Mouse (Mus musculus): Measurements from ENCODE around the gene Gm6657. TPM values are rescaled to one million over a fixed set of nuclear protein-coding genes. Genes with fewer than 3 reads are reported as not detected.
A peak's percentile ranks its signal among the peaks of the same experiment; 100 is the strongest.

The Gm6657 gene
- polyA plus RNA-seq (2015; fragmentation: Nextera tagmentation; extraction: Ambion mirVana): not detected in 2 replicates

DNA sequence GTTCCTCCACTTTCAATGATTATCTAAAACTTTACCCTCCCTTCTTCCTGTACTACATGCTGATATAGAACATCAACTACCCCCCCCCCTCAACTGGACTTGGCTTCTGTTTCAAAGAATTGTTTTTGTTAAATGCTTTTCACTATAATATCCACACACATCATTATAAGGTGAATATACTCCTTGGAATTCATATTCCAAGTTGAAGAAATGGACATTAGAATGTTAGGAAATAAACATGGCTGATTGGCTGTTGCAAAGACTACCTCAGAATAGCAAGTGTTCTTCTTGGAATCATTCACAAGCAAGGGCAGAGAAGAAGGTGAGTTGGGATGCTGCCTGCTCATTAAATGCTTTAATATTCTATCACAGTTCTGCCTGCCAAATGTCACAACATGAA is at the start of gene Gm6657:
Gm6657 (plus strand) TSS at position 301 of the 400 bp plus-strand sequence.
- Histone ChIP-seq H3K27ac (no peak within 1 kb of the TSS), H3K4me1 (no peaks in the 10 kb centered on the region), H3K27me3 (replicated peaks) (no peaks in the 10 kb centered on the region), H3K4me2 (no peak within 1 kb of the TSS), H3K4me3 (no peak within 1 kb of the TSS), H3K9ac (no peak within 1 kb of the TSS), H3K36me3 (replicated peaks) (no peaks in the 10 kb centered on the region), H3K9me3 (no peaks in the 10 kb centered on the region)
- ATAC-seq (replicated peaks): no peak

DNA sequence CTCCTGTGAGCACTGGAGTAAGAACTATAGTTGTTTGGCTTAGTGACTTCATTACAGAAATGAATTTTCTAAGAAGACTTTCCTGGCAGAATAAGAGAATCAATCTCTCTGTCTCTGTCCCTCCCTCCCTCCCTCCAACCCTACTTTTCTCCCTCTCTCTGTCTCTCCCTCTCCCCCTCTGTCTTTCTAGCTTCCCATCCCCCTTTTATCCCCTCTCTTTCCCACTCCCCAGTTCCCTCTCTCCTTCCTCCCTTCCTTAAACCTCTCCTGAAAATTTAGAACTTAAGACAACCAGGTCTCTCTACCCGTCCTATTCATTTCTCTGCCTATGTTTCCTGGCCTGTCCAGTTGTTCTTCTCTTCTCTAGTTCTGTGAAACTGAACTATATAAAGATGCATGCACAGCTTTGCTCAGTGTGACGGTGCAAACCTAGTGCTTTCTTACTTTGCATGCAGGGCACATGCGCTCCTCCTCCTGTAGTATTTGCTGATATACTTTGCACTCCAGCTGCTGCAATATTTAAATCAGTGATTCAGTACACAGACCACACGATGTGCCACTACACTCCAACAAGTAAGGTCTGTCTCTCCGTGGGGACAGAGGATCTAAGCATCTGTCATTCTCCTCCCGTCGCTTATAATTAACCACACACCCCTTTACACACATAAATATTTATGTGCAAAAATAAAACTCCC is 40.6 kb upstream of the Gm6657 start:
- Histone ChIP-seq H3K9ac (no peak overlapping the region), H3K4me2 (peak overlapping the region; percentile 17; the same call in 1 of the 2 replicates)

DNA sequence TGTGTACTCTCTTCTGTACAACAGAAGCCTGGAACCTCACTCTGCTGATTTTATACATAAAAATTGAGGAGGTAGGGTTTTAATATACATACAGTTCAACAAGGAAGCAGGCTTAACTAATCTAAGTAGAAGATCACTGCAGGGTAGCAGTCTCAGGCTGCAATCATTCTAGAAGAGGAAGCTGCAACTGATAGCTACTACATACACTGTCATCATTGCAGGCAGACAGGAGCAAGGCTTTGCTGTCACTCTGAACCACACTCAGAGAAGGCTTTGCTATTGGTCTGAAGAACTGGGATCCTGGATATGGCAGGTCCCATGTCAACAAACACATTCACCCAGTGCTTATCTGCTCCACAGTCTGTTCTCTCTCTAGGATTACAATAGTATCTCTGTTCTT is 23.9 kb upstream of the Gm6657 start:
- H3K27me3 ChIP-seq (replicated peaks): no peaks in the 10 kb centered on the region
- no peak overlapping the region for H3K4me3 ChIP-seq
- H3K4me1 ChIP-seq: no peaks in the 10 kb centered on the region
- ATAC-seq (replicated peaks): no peak
- H3K27ac ChIP-seq: no peak overlapping the region
- H3K36me3 ChIP-seq (replicated peaks): no peaks in the 10 kb centered on the region
- no peak overlapping the region for H3K4me2 ChIP-seq
- no peak overlapping the region for H3K9ac ChIP-seq
- no peaks in the 10 kb centered on the region for H3K9me3 ChIP-seq

More for the DNA sequence above, 40.6 kb upstream of the Gm6657 start:
- Histone ChIP-seq H3K4me3 (no peak overlapping the region), H3K27me3 (replicated peaks) (no peaks in the 10 kb centered on the region), H3K4me1 (peaks cover 17% of the 10 kb centered on the region), H3K9me3 (no peaks in the 10 kb centered on the region), H3K36me3 (replicated peaks) (no peaks in the 10 kb centered on the region), H3K27ac (peak overlapping the region; percentile 16; the same call in 1 of the 2 replicates)
- ATAC-seq (replicated peaks): peak; percentile 94
- 22% methylated on average over 7 of the region's 7 CpGs for WGBS

DNA sequence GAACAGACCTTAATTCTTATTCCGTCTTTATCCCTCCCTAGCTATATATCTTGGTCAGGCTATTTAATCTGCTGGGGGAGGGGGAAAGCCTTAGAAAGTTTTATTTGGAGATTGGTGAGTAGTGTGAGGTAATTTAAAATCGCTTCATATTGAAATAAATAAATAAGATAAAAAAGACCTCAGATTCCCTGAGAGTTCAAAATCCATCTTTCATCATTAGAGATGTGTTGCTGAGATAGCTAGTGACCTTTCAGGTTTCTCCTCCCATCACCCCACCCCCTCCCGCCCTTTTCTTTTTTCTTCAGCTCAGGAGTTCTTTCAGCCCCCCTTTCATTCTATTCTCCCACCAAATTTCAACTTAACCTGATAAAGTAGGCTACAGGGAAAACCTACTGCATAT is 20.1 kb upstream of the Gm6657 start:
- ATAC-seq (replicated peaks): no peak
- H3K36me3 ChIP-seq (replicated peaks): no peaks in the 10 kb centered on the region
- WGBS: 78% methylated on average over 3 of the region's 3 CpGs

DNA sequence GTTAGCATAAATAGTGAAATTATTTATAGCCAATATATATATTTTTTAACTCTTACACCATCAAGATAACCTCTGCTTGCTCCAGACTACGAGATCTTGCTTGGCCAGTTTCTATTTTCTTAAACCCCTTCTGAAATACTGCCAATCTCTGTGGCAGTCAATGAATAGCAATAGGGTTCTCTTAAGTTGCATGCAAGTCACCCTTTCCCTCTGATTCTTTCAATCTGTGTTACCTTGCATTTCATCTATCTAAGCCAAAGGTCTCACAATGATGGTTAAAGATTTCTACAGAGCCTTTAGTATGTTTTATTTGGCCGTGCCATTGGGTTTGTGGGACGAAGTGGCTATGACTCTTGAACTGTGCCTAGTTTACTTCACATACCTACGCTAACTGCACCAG is 19.4 kb upstream of the Gm6657 start:
- Histone ChIP-seq H3K27ac (no peak overlapping the region), H3K9me3 (no peaks in the 10 kb centered on the region), H3K36me3 (replicated peaks) (no peaks in the 10 kb centered on the region), H3K4me3 (no peak overlapping the region), H3K9ac (no peak overlapping the region), H3K27me3 (replicated peaks) (no peaks in the 10 kb centered on the region), H3K4me1 (no peaks in the 10 kb centered on the region), H3K4me2 (no peak overlapping the region)
- no peak for ATAC-seq (replicated peaks)
- 88% methylated on average over 4 of the region's 4 CpGs for WGBS

More for the DNA sequence above, 20.1 kb upstream of the Gm6657 start:
- no peak overlapping the region for H3K27ac ChIP-seq
- H3K9ac ChIP-seq: no peak overlapping the region
- H3K4me2 ChIP-seq: no peak overlapping the region
- no peaks in the 10 kb centered on the region for H3K4me1 ChIP-seq
- no peaks in the 10 kb centered on the region for H3K27me3 ChIP-seq (replicated peaks)
- no peaks in the 10 kb centered on the region for H3K9me3 ChIP-seq
- no peak overlapping the region for H3K4me3 ChIP-seq

- Histone ChIP-seq H3K27me3 (replicated peaks) (no peaks in the 10 kb centered on the region), H3K9ac (no peak overlapping the region), H3K27ac (no peak overlapping the region), H3K9me3 (no peaks in the 10 kb centered on the region), H3K4me1 (no peaks in the 10 kb centered on the region), H3K4me2 (no peak overlapping the region), H3K4me3 (no peak overlapping the region), H3K36me3 (replicated peaks) (no peaks in the 10 kb centered on the region)
- WGBS: 80% methylated on average over 2 of the region's 2 CpGs
- ATAC-seq (replicated peaks): no peak
Measured at GRCm38 (mm10) chr12:78181452-78181851, 12.6 kb upstream of the Gm6657 start.

- no peak overlapping the region for H3K9ac ChIP-seq
- 93% methylated on average over 2 of the region's 2 CpGs for WGBS
- no peak overlapping the region for H3K27ac ChIP-seq
- no peaks in the 10 kb centered on the region for H3K4me1 ChIP-seq
- no peaks in the 10 kb centered on the region for H3K9me3 ChIP-seq
- no peak overlapping the region for H3K4me3 ChIP-seq
- H3K36me3 ChIP-seq (replicated peaks): no peaks in the 10 kb centered on the region
- no peak for ATAC-seq (replicated peaks)
- H3K4me2 ChIP-seq: no peak overlapping the region
- no peaks in the 10 kb centered on the region for H3K27me3 ChIP-seq (replicated peaks)
Measured at GRCm38 (mm10) chr12:78195368-78195767, 1.3 kb downstream of the Gm6657 start.

- no peak overlapping the region for H3K9ac ChIP-seq
- H3K27ac ChIP-seq: no peak overlapping the region
- no peaks in the 10 kb centered on the region for H3K4me1 ChIP-seq
- H3K36me3 ChIP-seq (replicated peaks): no peaks in the 10 kb centered on the region
- H3K27me3 ChIP-seq (replicated peaks): no peaks in the 10 kb centered on the region
- no peak overlapping the region for H3K4me3 ChIP-seq
- no peak overlapping the region for H3K4me2 ChIP-seq
- no peak for ATAC-seq (replicated peaks)
- WGBS: 58% methylated on average over 5 of the region's 5 CpGs
- H3K9me3 ChIP-seq: no peaks in the 10 kb centered on the region
Measured at GRCm38 (mm10) chr12:78203646-78204045, 9.6 kb downstream of the Gm6657 start.

GRCm38 (mm10) chr12:78205915-78206570 is 12.0 kb downstream of the Gm6657 start:
- 10% methylated on average over 5 of the region's 5 CpGs for WGBS
- no peak; the same call in 1 of the 2 replicates for ATAC-seq (replicated peaks)
- H3K4me2 ChIP-seq: peak overlapping the region; percentile 27; the same call in 1 of the 2 replicates

GRCm38 (mm10) chr12:78206571-78206960 is 12.5 kb downstream of the Gm6657 start:
- Histone ChIP-seq H3K4me3 (no peak overlapping the region), H3K9me3 (no peaks in the 10 kb centered on the region), H3K4me1 (no peaks in the 10 kb centered on the region), H3K36me3 (replicated peaks) (no peaks in the 10 kb centered on the region), H3K4me2 (no peak overlapping the region), H3K27ac (no peak overlapping the region), H3K27me3 (replicated peaks) (no peaks in the 10 kb centered on the region), H3K9ac (no peak overlapping the region)
- WGBS: 82% methylated on average over 4 of the region's 4 CpGs
- ATAC-seq (replicated peaks): no peak

More at GRCm38 (mm10) chr12:78205915-78206570, 12.0 kb downstream of the Gm6657 start:
- H3K36me3 ChIP-seq (replicated peaks): no peaks in the 10 kb centered on the region
- H3K4me3 ChIP-seq: no peak overlapping the region
- H3K9ac ChIP-seq: no peak overlapping the region
- H3K27me3 ChIP-seq (replicated peaks): no peaks in the 10 kb centered on the region
- H3K9me3 ChIP-seq: no peaks in the 10 kb centered on the region
- no peaks in the 10 kb centered on the region for H3K4me1 ChIP-seq
- H3K27ac ChIP-seq: no peak overlapping the region

DNA sequence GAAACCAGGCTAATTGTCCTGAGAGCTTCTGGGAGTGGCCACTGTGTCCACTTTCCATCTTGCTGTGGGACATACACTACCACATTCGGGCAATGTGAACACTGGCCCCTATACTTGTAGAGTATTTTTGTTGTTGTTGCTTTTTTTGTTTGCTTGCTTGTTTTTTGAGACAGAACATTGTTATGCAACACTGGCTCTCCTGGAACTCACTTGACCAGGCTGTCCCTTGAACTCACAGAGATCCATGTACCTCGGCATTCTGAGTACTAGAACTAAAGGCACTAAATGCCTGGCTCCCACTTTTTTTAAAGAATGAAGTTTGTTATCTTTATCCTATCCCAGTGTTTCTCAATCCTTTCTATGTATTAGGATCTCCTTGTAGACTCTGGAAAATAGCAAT is 15.8 kb downstream of the Gm6657 start:
- Histone ChIP-seq H3K4me2 (no peak overlapping the region), H3K4me3 (no peak overlapping the region), H3K4me1 (no peaks in the 10 kb centered on the region), H3K36me3 (replicated peaks) (no peaks in the 10 kb centered on the region), H3K27ac (no peak overlapping the region), H3K9ac (no peak overlapping the region), H3K27me3 (replicated peaks) (no peaks in the 10 kb centered on the region), H3K9me3 (no peaks in the 10 kb centered on the region)
- 86% methylated on average over 2 of the region's 2 CpGs for WGBS
- no peak for ATAC-seq (replicated peaks)

GRCm38 (mm10) chr12:78215490-78215889 is 21.4 kb downstream of the Gm6657 start:
- Histone ChIP-seq H3K9ac (no peak overlapping the region), H3K9me3 (no peaks in the 10 kb centered on the region), H3K36me3 (replicated peaks) (no peaks in the 10 kb centered on the region), H3K4me3 (no peak overlapping the region), H3K27ac (no peak overlapping the region), H3K4me1 (no peaks in the 10 kb centered on the region), H3K4me2 (no peak overlapping the region), H3K27me3 (replicated peaks) (no peaks in the 10 kb centered on the region)
- 84% methylated on average over 6 of the region's 6 CpGs for WGBS
- no peak for ATAC-seq (replicated peaks)

All from midbrain, embryonic 15.5 days (tissue).